Mouse (Mus musculus) thymus, postnatal 36 days (tissue): ENCODE results near the gene Ptgs1.

Source experiments
- DNase-seq, 2 experiments: peaks; one replicate each; pipeline ENCODE4 v3.0.0; 2022; ENCODE audit warnings: mixed read lengths in 2 of 2

Ptgs1 gene

GRCm38 (mm10) chr2:36215203-36215739 is 15.0 kb upstream of the Ptgs1 start:
- no peak for DNase-seq

- DNase-seq = no peak
Observed at GRCm38 (mm10) chr2:36216546-36216945, 13.7 kb upstream of the Ptgs1 start.

DNA sequence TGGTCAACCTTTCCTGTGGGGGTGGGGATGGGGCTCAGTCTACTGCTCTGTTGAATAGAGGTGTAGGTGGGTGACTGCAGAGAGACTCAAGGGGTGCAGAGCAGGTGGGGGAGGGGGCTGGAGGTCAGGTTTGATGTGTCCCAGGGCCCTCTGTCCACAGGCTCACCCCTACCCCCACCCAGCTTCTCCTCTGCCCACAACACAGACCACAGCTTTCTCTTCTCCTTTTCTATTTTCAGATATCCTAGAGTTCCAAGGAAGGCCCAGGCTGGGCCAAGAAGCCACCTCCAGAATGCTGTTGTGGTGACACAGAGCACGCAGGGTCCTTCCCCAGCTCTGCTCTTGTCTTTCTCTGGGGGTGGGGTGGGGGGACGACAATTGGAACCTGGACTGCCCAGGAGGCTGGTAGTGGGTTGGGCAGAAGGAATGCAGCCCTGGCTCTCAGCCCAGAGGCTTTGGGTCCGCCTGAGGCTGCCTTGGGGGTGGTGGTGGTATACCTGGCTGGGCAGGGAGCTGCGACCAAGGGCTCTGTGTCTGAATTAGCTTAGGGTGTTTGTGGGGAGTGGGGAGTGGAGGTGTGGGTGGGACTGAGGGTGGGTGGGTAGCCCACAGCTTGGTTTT is 13.2 kb upstream of the Ptgs1 start:
- DNase-seq = no peak

GRCm38 (mm10) chr2:36217692-36218233 is 12.5 kb upstream of the Ptgs1 start:
- DNase-seq = no peak

GRCm38 (mm10) chr2:36220106-36220505 is 10.1 kb upstream of the Ptgs1 start:
- DNase-seq = no peak

- no peak for DNase-seq
Observed at GRCm38 (mm10) chr2:36220891-36221290, 9.3 kb upstream of the Ptgs1 start.

GRCm38 (mm10) chr2:36222168-36222848 is 7.9 kb upstream of the Ptgs1 start:
- DNase-seq = no peak

DNA sequence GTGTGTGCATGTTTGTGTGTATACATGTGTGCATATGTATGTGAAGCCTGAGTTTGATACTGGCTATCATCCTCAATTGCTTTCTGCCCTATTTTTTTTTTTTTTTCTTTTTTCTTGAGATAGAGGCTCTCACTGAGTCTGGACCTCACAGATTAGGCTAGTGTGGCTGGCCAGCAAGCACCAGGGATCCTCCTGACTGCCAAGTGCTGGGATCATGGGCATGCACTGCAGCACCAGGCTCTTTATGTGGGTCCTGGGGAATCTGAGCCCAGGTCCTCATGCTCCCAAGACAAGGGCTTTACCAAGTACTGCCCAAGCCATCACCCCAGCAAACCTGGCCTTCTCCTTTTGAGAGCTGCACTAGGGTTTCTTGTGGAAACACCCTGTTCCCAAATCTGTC is 6.8 kb upstream of the Ptgs1 start:
- DNase-seq = no peak

DNA sequence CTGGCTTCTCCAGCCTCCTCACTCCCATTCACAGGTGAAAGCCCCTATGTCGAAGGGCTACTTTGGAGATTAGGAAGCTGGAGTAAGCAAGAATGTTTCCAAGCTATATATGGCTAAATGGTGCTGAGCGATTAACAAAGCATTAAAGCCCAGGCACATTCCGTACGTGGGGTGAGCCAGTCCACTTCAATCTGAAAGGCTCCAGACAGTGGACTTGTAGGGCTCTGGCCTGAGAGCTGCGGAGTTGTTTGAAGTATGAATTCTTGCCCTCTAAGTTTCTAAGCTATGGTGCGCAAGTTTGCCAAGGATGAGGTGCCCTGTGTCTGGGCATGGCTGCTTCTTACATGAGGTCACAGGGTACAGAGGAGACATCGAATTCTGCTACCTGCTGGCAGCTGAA is 6.1 kb upstream of the Ptgs1 start:
- no peak for DNase-seq

GRCm38 (mm10) chr2:36224599-36224998 is 5.6 kb upstream of the Ptgs1 start:
- no peak for DNase-seq

DNA sequence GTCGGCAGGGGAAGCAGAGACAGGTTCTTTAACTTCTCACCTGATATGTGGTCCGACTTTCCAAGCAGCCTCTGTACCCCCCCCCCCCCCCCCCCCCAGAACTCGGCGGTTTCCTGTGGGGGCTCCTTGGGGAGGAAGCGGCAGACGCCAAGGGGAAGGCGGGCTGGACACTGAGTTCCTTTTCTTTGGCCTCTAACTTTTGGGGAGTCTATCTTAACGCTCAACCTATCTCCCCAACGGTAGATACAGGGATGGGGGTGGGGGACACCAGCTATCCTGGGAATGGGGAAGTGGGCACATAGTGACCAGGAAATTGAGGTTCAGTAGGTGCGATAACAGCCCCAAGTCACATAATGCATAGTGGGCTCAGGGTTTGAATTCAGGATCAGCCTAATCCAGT is 741 bp downstream of the Ptgs1 start:
- DNase-seq = no peak

DNA sequence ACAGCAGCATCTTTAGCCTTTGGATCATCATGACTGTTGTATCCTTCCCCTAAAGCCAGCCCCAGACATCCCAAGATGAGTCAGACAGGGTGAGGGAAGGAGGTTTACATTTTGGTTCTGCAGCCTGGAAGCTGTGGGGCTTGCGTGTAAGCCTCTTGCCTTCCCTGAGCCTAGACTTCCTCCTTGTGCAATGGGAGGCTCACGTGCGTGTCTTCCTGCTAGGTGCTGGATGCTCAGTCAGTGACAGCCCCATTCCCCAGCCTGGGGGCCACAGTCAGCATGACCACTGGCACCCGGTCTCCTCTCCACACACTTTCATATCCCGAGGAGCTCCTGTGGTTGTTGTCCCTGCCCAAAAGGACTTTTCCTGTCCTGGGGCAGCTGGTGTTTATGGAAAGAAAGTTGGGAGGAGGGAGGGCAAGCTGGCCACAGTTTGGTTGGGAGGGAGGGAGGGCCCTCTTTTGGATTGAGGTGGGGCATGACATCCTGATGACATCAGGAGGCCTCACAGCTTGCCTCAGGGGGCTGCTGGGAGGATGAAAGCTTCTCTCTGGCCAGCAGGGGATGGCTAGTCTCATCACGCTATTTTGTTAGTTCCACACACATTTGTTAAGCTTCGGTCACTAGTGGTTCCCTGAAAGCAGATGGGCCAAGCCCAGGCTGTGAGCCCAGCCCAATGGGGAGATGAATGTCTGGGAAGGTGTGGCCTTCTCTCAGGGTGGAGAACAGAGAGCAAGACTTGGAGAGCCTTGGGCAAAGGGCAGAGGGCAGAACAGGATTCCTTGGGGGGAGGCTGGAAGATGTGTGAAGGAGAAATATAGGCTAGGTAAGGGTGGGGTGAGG is 4.5 kb downstream of the Ptgs1 start:
- no peak for DNase-seq

- no peak for DNase-seq
Observed at GRCm38 (mm10) chr2:36235917-36236316, 5.7 kb downstream of the Ptgs1 start.

DNA sequence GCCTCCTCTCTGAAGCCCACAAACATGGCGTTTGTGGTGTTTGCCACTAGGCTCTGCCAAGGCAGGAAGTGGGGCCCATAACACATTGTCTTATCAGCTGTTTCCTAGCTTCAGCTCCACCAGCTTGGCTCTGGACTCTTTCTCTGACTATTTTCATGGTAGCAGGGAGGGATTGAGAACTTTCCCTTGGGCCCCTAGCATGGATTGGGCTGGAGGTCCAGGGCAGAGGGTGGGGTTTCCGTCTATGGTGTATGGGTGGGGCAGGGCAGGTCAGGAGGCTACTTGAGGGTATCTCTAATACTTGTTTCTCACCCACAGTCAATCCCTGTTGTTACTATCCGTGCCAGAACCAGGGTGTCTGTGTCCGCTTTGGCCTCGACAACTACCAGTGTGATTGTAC is 6.7 kb downstream of the Ptgs1 start:
- no peak for DNase-seq

DNA sequence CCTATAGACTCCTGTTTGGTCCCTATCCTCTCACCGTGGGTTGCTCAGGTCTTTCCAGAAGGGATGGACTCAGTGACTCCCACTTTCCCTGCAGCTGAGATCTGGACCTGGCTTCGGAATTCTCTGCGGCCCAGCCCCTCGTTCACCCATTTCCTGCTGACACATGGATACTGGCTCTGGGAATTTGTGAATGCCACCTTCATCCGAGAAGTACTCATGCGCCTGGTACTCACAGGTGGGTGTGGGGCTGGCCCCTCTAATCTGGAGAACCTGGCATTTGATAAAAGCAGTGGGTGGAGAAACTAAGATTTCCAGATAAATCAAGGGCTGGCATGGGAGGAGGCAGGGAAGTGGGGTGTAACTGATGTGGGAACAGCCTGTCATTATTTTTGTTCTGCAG is 7.3 kb downstream of the Ptgs1 start:
- no peak for DNase-seq

GRCm38 (mm10) chr2:36238467-36238866 is 8.2 kb downstream of the Ptgs1 start:
- no peak for DNase-seq

GRCm38 (mm10) chr2:36238951-36239350 is 8.7 kb downstream of the Ptgs1 start:
- DNase-seq = no peak

DNA sequence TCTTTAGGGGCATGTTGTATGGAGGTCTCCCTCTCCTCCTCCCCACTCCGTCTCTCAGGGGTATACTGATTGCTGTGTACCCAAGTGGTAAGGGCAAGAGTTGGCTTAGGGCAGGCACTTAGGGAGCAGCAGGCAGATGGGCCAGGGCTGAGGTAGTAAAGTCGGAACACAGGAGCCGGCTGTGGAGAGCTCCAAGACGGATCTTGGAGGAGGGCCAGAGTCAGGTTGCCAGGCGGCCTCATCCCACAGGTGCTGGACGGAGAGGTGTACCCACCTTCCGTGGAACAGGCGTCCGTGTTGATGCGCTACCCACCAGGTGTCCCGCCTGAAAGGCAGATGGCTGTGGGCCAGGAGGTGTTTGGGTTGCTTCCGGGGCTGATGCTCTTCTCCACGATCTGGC is 12.3 kb downstream of the Ptgs1 start:
- DNase-seq = no peak

DNA sequence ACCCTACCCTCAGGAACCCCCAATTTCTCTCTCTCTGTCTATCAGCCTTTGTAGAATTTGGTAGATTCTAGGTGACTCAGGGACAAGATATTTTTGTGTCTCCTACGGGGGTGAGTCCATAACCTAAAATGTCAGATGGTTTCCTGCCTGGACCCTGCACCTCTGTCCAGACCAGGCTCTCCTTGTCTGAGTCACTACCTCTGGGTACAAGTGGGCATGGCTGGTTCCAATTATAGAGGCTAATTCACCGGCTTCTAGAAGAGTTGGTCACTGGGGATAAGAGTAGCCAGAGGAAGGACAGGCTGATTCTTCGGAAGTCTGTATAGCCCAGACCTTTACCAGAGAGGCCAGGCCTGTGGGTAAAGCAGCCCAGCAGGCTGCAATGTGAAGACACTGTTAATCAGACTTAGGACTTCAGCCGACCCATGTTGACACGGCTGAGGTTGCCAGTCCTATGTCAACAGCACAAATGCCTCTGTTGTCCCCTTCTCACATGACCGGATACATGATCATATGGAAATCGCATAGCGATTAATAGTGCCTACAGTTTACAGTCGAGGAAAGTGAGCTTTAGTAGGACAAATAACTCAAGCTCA is 13.2 kb downstream of the Ptgs1 start:
- DNase-seq = no peak

- DNase-seq = no peak
Observed at GRCm38 (mm10) chr2:36243892-36244309, 13.7 kb downstream of the Ptgs1 start.

DNA sequence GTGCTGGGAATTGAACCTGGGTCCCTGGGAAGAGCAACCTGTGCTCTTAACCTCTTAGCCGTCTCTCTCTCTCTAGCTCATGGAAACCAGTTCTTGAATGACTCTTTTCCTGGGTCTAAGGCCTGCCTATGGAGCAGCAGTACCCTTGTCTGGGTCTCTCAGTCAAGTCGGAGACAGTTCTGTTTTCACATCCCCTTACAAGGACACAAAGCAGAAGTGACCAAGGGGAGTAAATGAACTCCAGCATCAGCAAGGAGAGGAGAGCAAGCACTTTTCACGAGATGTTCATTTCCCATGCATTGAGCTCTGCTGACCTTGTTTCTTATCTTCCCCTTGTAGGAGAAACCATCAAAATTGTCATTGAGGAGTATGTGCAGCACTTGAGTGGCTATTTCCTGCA is 14.5 kb downstream of the Ptgs1 start:
- no peak for DNase-seq

- DNase-seq = no peak
Observed at GRCm38 (mm10) chr2:36247964-36248363, 17.7 kb downstream of the Ptgs1 start.

DNA sequence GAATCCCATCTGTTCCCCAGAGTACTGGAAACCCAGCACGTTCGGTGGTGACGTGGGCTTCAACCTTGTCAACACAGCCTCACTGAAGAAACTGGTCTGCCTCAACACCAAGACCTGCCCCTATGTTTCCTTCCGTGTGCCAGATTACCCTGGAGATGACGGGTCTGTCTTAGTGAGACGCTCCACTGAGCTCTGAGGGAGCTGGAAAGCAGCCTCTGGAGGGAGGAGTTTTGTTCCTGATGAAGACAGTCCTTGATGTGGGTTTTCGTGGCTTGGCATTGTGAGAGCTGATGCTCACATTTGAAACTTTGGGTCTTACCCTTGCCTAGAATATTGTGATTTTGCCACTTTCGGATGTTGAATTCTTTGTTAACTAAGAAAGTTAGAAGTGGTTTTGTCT is 20.9 kb downstream of the Ptgs1 start:
- DNase-seq = no peak
